Mouse (Mus musculus) myocyte (in vitro differentiated cells): ENCODE data around the gene Shank2. TPM values are rescaled to one million over a fixed set of nuclear protein-coding genes. Genes with fewer than 3 reads are reported as not detected.

ENCODE experiments used
- H3K27me3 ChIP-seq: one replicate; pipeline ENCODE4 v1.6.1; 2011; ENCODE audit not compliant: control insufficient read depth, insufficient read depth, insufficient read length
- H3K36me3 ChIP-seq: one replicate; pipeline ENCODE4 v1.6.1; 2011; ENCODE audit not compliant: control insufficient read depth, insufficient read depth
- H3K4me2 ChIP-seq: one replicate; pipeline ENCODE4 v1.6.1; 2011; ENCODE audit warnings: low read depth, control low read depth
- H3K4me3 ChIP-seq: one replicate; pipeline ENCODE4 v1.5.1; 2011; ENCODE audit warnings: mild to moderate bottlenecking, control low read depth, moderate library complexity
- H3K79me2 ChIP-seq: one replicate; pipeline ENCODE4 v1.6.1; 2011; ENCODE audit not compliant: control insufficient read depth, insufficient read depth
- H3ac ChIP-seq: one replicate; pipeline ENCODE4 v1.6.1; 2011; ENCODE audit not compliant: control insufficient read depth, insufficient read length
- CEBPB ChIP-seq: IDR thresholded peaks from 2 replicates; pipeline ENCODE4 v1.6.1; 2011; ENCODE audit warnings: mild to moderate bottlenecking, moderate library complexity; ENCODE audit not compliant: poor library complexity, insufficient read depth, severe bottlenecking
- E2F4 ChIP-seq: IDR thresholded peaks from one replicate; pipeline ENCODE4 v1.6.1; 2011; ENCODE audit warnings: mild to moderate bottlenecking, control low read depth, moderate library complexity; ENCODE audit not compliant: insufficient read depth
- MAX ChIP-seq: IDR thresholded peaks from one replicate; pipeline ENCODE4 v1.6.1; 2011; ENCODE audit warnings: low read depth, mild to moderate bottlenecking, control low read depth
- MYOD1 ChIP-seq, 3 experiments: IDR thresholded peaks; one replicate each; pipeline ENCODE4 v1.6.1; 2011; ENCODE audit warnings: control low read depth in 2 of 3, low read depth in 2 of 3, mild to moderate bottlenecking in 2 of 3, moderate library complexity in 1 of 3; ENCODE audit not compliant: insufficient read length in 2 of 3, control insufficient read depth in 1 of 3
- MYOG ChIP-seq, 3 experiments: IDR thresholded peaks; one replicate each; pipeline ENCODE4 v1.6.1; 2011; ENCODE audit warnings: control low read depth in 2 of 3, low read depth in 2 of 3, mild to moderate bottlenecking in 2 of 3; ENCODE audit not compliant: insufficient read length in 2 of 3, control insufficient read depth in 1 of 3, insufficient read depth in 1 of 3
- POLR2A ChIP-seq: IDR thresholded peaks from one replicate; pipeline ENCODE4 v1.6.1; 2011; ENCODE audit warnings: low read depth, mild to moderate bottlenecking, control low read depth, moderate library complexity; ENCODE audit not compliant: insufficient read length
- POLR2AphosphoS2 ChIP-seq: IDR thresholded peaks from one replicate; pipeline ENCODE4 v1.6.1; 2011; ENCODE audit warnings: low read depth, control low read depth; ENCODE audit not compliant: insufficient read length
- REST ChIP-seq: IDR thresholded peaks from one replicate; pipeline ENCODE4 v1.6.1; 2011; ENCODE audit warnings: mild to moderate bottlenecking, control low read depth, moderate library complexity; ENCODE audit not compliant: insufficient read depth, insufficient read length
- SRF ChIP-seq: IDR thresholded peaks from one replicate; pipeline ENCODE4 v1.6.1; 2011; ENCODE audit warnings: low read depth; ENCODE audit not compliant: control insufficient read depth, insufficient read length
- TCF12 ChIP-seq: IDR thresholded peaks from one replicate; pipeline ENCODE4 v1.6.1; 2011; ENCODE audit warnings: mild to moderate bottlenecking, control low read depth; ENCODE audit not compliant: poor library complexity, insufficient read depth, severe bottlenecking
- TCF3 ChIP-seq: IDR thresholded peaks from one replicate; pipeline ENCODE4 v1.6.1; 2011; ENCODE audit warnings: low read depth, control low read depth; ENCODE audit not compliant: insufficient read length
- USF1 ChIP-seq: IDR thresholded peaks from one replicate; pipeline ENCODE4 v1.6.1; 2011; ENCODE audit warnings: low read depth, mild to moderate bottlenecking, control low read depth, moderate library complexity
- polyA plus RNA-seq: library from polyadenylated mRNA; unstranded; fragments of >200 nt; fragmentation: generic; extraction: Trizol; gene quantifications from one replicate; pipeline ENCODE4 v1.2.1, GENCODE M21; 2012; ENCODE audit warnings: missing spikeins

Gene Shank2
- polyA plus RNA-seq, 1 experiment, result 0.07 TPM

- H3ac ChIP-seq, result no peak overlapping the region
- no peak overlapping the region for H3K4me2 ChIP-seq
- H3K36me3 ChIP-seq, result no peaks in the 10 kb centered on the region
- TF ChIP-seq REST (no peak), E2F4 (no peak)
- peaks cover 4% of the 10 kb centered on the region for H3K27me3 ChIP-seq
- no peak overlapping the region for H3K4me3 ChIP-seq
- H3K79me2 ChIP-seq, result no peaks in the 10 kb centered on the region
These were observed 136.1 kb downstream of the Shank2 start for GRCm38 (mm10) chr7:144137827-144138226.

GRCm38 (mm10) chr7:144138476-144138875 is 136.7 kb downstream of the Shank2 start:
- TF ChIP-seq TCF12 (no peak), MYOG (IDR thresholded peaks at IDR 0.05; ENCODE audit: control insufficient read depth in 1 of 3, insufficient read depth in 1 of 3, insufficient read length in 2 of 3, low read depth in 2 of 3) (no peak), TCF3 (no peak), CEBPB (no peak), POLR2A (no peak), SRF (no peak), POLR2AphosphoS2 (no peak), MYOD1 (IDR thresholded peaks at IDR 0.05; ENCODE audit: control insufficient read depth in 1 of 3, insufficient read length in 2 of 3, low read depth in 2 of 3) (no peak), USF1 (no peak), MAX (no peak), REST (no peak), E2F4 (no peak)
- Histone ChIP-seq H3K4me3 (no peak overlapping the region), H3ac (no peak overlapping the region), H3K4me2 (no peak overlapping the region), H3K36me3 (no peaks in the 10 kb centered on the region), H3K27me3 (peaks cover 4% of the 10 kb centered on the region), H3K79me2 (no peaks in the 10 kb centered on the region)

GRCm38 (mm10) chr7:144139691-144140090 is 138.0 kb downstream of the Shank2 start:
- no peak for TF ChIP-seq REST
- no peak for TF ChIP-seq POLR2A
- TF ChIP-seq USF1, result no peak
- TF ChIP-seq MYOD1 (IDR thresholded peaks at IDR 0.05; ENCODE audit: control insufficient read depth in 1 of 3, insufficient read length in 2 of 3, low read depth in 2 of 3), result no peak
- TF ChIP-seq TCF3, result no peak
- TF ChIP-seq MYOG (IDR thresholded peaks at IDR 0.05; ENCODE audit: control insufficient read depth in 1 of 3, insufficient read depth in 1 of 3, insufficient read length in 2 of 3, low read depth in 2 of 3), result no peak
- no peak for TF ChIP-seq POLR2AphosphoS2
- TF ChIP-seq TCF12, result no peak
- no peak for TF ChIP-seq MAX
- TF ChIP-seq E2F4, result no peak
- TF ChIP-seq CEBPB, result no peak
- no peak for TF ChIP-seq SRF
- H3K79me2 ChIP-seq, result no peaks in the 10 kb centered on the region
- no peaks in the 10 kb centered on the region for H3K36me3 ChIP-seq
- H3ac ChIP-seq, result no peak overlapping the region
- no peak overlapping the region for H3K4me2 ChIP-seq
- H3K4me3 ChIP-seq, result no peak overlapping the region
- peaks cover 4% of the 10 kb centered on the region for H3K27me3 ChIP-seq

GRCm38 (mm10) chr7:144140470-144140869 is 138.7 kb downstream of the Shank2 start:
- Histone ChIP-seq H3K4me2 (no peak overlapping the region), H3ac (no peak overlapping the region), H3K36me3 (no peaks in the 10 kb centered on the region), H3K79me2 (no peaks in the 10 kb centered on the region), H3K27me3 (peaks cover 4% of the 10 kb centered on the region), H3K4me3 (no peak overlapping the region)
- TF ChIP-seq MYOG (IDR thresholded peaks at IDR 0.05; ENCODE audit: control insufficient read depth in 1 of 3, insufficient read depth in 1 of 3, insufficient read length in 2 of 3, low read depth in 2 of 3) (no peak), MAX (no peak), POLR2A (no peak), TCF3 (no peak), REST (no peak), TCF12 (no peak), CEBPB (no peak), MYOD1 (IDR thresholded peaks at IDR 0.05; ENCODE audit: control insufficient read depth in 1 of 3, insufficient read length in 2 of 3, low read depth in 2 of 3) (no peak), USF1 (no peak), SRF (no peak), E2F4 (no peak)

- Histone ChIP-seq H3K36me3 (no peaks in the 10 kb centered on the region), H3ac (no peak overlapping the region), H3K4me3 (no peak overlapping the region), H3K27me3 (no peaks in the 10 kb centered on the region), H3K4me2 (no peak overlapping the region), H3K79me2 (no peaks in the 10 kb centered on the region)
- no peak for TF ChIP-seq MAX
- TF ChIP-seq REST, result no peak
- no peak for TF ChIP-seq POLR2AphosphoS2
- no peak for TF ChIP-seq CEBPB
- TF ChIP-seq SRF, result no peak
These were observed 140.3 kb downstream of the Shank2 start for GRCm38 (mm10) chr7:144142036-144142435.
